Mouse (Mus musculus) brain, embryonic 14.5 days (tissue): ENCODE data around the gene Rps6kc1.

Source experiments
- CTCF ChIP-seq: fragments of 200-500 bp; IDR thresholded peaks from 2 replicates; pipeline ENCODE4 v1.5.1; 2012; ENCODE audit warnings: inconsistent platforms, mild to moderate bottlenecking, moderate library complexity, borderline replicate concordance; ENCODE audit not compliant: insufficient read depth, insufficient read length; ENCODE audit errors: extremely low read depth
- POLR2A ChIP-seq: fragments of 200-500 bp; IDR thresholded peaks from 2 replicates; pipeline ENCODE4 v1.6.1; 2012; ENCODE audit warnings: mild to moderate bottlenecking, inconsistent platforms, borderline replicate concordance; ENCODE audit not compliant: poor library complexity, insufficient read depth, insufficient read length, severe bottlenecking; ENCODE audit errors: extremely low read depth

GRCm38 (mm10) chr1:190667821-190668220 is 243.7 kb downstream of the Rps6kc1 start:
- no peak for TF ChIP-seq CTCF
- TF ChIP-seq POLR2A: no peak
